Mouse (Mus musculus): ENCODE measurements around the gene Cep83. TPM values are rescaled to one million over a fixed set of nuclear protein-coding genes. Genes with fewer than 3 reads are reported as not detected.
A peak's percentile ranks its signal among the peaks of the same experiment; 100 is the strongest.

Cep83 gene
- total RNA-seq, 1 experiment = 24.5 TPM

GRCm38 (mm10) chr10:94692163-94692562 lies 3.7 kb downstream of the Cep83 start:
- no peaks in the 10 kb centered on the region for H3K36me3 ChIP-seq (ENCODE audit: control insufficient read depth, insufficient read depth, low read length, poor library complexity, severe bottlenecking)
- TF ChIP-seq HCFC1 (IDR thresholded peaks at IDR 0.05; ENCODE audit: borderline replicate concordance, insufficient read depth, low read length) = no peak
- TF ChIP-seq MAFK (IDR thresholded peaks at IDR 0.05; ENCODE audit: insufficient read depth, low read depth, low read length) = peak; percentile 65; the same call in 1 of the 2 replicates
- TF ChIP-seq ZC3H11A (IDR thresholded peaks at IDR 0.05; ENCODE audit: borderline replicate concordance, low read depth, low read length) = no peak
- DNase-seq (ENCODE audit: low read depth, low spot score) = no peak
- H3K9me3 ChIP-seq (ENCODE audit: control insufficient read depth, insufficient read depth, low read depth, low read length) = no peaks in the 10 kb centered on the region
- no peak overlapping the region for H3K4me3 ChIP-seq (ENCODE audit: insufficient read depth in 1 of 2, low read depth in 1 of 2, low read length in 2 of 2, poor library complexity in 1 of 2, severe bottlenecking in 1 of 2)
- H3K27ac ChIP-seq (ENCODE audit: insufficient read depth, low read depth, low read length, poor library complexity, severe bottlenecking) = no peak overlapping the region
- no peak overlapping the region for H3K9ac ChIP-seq (ENCODE audit: insufficient read depth, low read depth, low read length, poor library complexity, severe bottlenecking)
- peaks cover 0 to 2% of the 10 kb centered on the region in 2 experiments; a peak in 1 of 4 replicates for H3K4me1 ChIP-seq (ENCODE audit: control insufficient read depth in 2 of 2, insufficient read depth in 2 of 2, low read length in 2 of 2, poor library complexity in 1 of 2)
- in situ Hi-C loops (cut with MboI; ENCODE audit: low sequenced_read_pairs in 2 of 2, unreplicated experiment in 2 of 2) = loop anchor here (25.0 kb wide), 2 partner anchors 270 to 770 kb away; no protein-coding TSS in a partner anchor

- no peak overlapping the region for H3K9ac ChIP-seq (ENCODE audit: insufficient read depth, low read depth, low read length, poor library complexity, severe bottlenecking)
- H3K9me3 ChIP-seq (ENCODE audit: control insufficient read depth, insufficient read depth, low read depth, low read length) = no peaks in the 10 kb centered on the region
- TF ChIP-seq HCFC1 (IDR thresholded peaks at IDR 0.05; ENCODE audit: borderline replicate concordance, insufficient read depth, low read length) (no peak), ZNF384 (IDR thresholded peaks at IDR 0.05; ENCODE audit: low read depth, low read length) (no peak), ZC3H11A (IDR thresholded peaks at IDR 0.05; ENCODE audit: borderline replicate concordance, low read depth, low read length) (no peak), MAFK (IDR thresholded peaks at IDR 0.05; ENCODE audit: insufficient read depth, low read depth, low read length) (no peak), CHD2 (IDR thresholded peaks at IDR 0.05; ENCODE audit: low read depth, low read length) (no peak)
- DNase-seq (ENCODE audit: low read depth, low spot score) = no peak
- peaks cover 0 to 3% of the 10 kb centered on the region in 2 experiments; a peak in 1 of 4 replicates for H3K4me1 ChIP-seq (ENCODE audit: control insufficient read depth in 2 of 2, insufficient read depth in 2 of 2, low read length in 2 of 2, poor library complexity in 1 of 2)
- H3K27ac ChIP-seq (ENCODE audit: insufficient read depth, low read depth, low read length, poor library complexity, severe bottlenecking) = no peak overlapping the region
- in situ Hi-C loops (cut with MboI; ENCODE audit: low sequenced_read_pairs in 2 of 2, unreplicated experiment in 2 of 2) = no loop called here
- no peak overlapping the region for H3K4me3 ChIP-seq (ENCODE audit: insufficient read depth in 1 of 2, low read depth in 1 of 2, low read length in 2 of 2, poor library complexity in 1 of 2, severe bottlenecking in 1 of 2)
- no peaks in the 10 kb centered on the region for H3K36me3 ChIP-seq (ENCODE audit: control insufficient read depth, insufficient read depth, low read length, poor library complexity, severe bottlenecking)
These were observed 17.3 kb downstream of the Cep83 start for GRCm38 (mm10) chr10:94705643-94706258.

GRCm38 (mm10) chr10:94706695-94707094 lies 18.2 kb downstream of the Cep83 start:
- no peak for DNase-seq (ENCODE audit: low read depth, low spot score)
- no peaks in the 10 kb centered on the region for H3K9me3 ChIP-seq (ENCODE audit: control insufficient read depth, insufficient read depth, low read depth, low read length)
- peak; percentile 91 for TF ChIP-seq MAFK (IDR thresholded peaks at IDR 0.05; ENCODE audit: insufficient read depth, low read depth, low read length)
- TF ChIP-seq HCFC1 (IDR thresholded peaks at IDR 0.05; ENCODE audit: borderline replicate concordance, insufficient read depth, low read length) = no peak
- TF ChIP-seq ZNF384 (IDR thresholded peaks at IDR 0.05; ENCODE audit: low read depth, low read length) = no peak
- TF ChIP-seq ZC3H11A (IDR thresholded peaks at IDR 0.05; ENCODE audit: borderline replicate concordance, low read depth, low read length) = no peak
- no peak for TF ChIP-seq CHD2 (IDR thresholded peaks at IDR 0.05; ENCODE audit: low read depth, low read length)
- no peak overlapping the region for H3K27ac ChIP-seq (ENCODE audit: insufficient read depth, low read depth, low read length, poor library complexity, severe bottlenecking)
- H3K9ac ChIP-seq (ENCODE audit: insufficient read depth, low read depth, low read length, poor library complexity, severe bottlenecking) = no peak overlapping the region
- H3K4me1 ChIP-seq (ENCODE audit: control insufficient read depth in 2 of 2, insufficient read depth in 2 of 2, low read length in 2 of 2, poor library complexity in 1 of 2) = peaks cover 0 to 3% of the 10 kb centered on the region in 2 experiments; a peak in 1 of 4 replicates
- H3K4me3 ChIP-seq (ENCODE audit: insufficient read depth in 1 of 2, low read depth in 1 of 2, low read length in 2 of 2, poor library complexity in 1 of 2, severe bottlenecking in 1 of 2) = no peak overlapping the region
- H3K36me3 ChIP-seq (ENCODE audit: control insufficient read depth, insufficient read depth, low read length, poor library complexity, severe bottlenecking) = no peaks in the 10 kb centered on the region
- in situ Hi-C loops (cut with MboI; ENCODE audit: low sequenced_read_pairs in 2 of 2, unreplicated experiment in 2 of 2) = no loop called here

- no peak for DNase-seq (ENCODE audit: low read depth, low spot score)
- Histone ChIP-seq H3K4me1 (ENCODE audit: control insufficient read depth in 2 of 2, insufficient read depth in 2 of 2, low read length in 2 of 2, poor library complexity in 1 of 2) (peaks cover 0 to 3% of the 10 kb centered on the region in 2 experiments; a peak in 1 of 4 replicates), H3K27ac (ENCODE audit: insufficient read depth, low read depth, low read length, poor library complexity, severe bottlenecking) (no peak overlapping the region), H3K9me3 (ENCODE audit: control insufficient read depth, insufficient read depth, low read depth, low read length) (no peaks in the 10 kb centered on the region), H3K4me3 (ENCODE audit: insufficient read depth in 1 of 2, low read depth in 1 of 2, low read length in 2 of 2, poor library complexity in 1 of 2, severe bottlenecking in 1 of 2) (no peak overlapping the region), H3K36me3 (ENCODE audit: control insufficient read depth, insufficient read depth, low read length, poor library complexity, severe bottlenecking) (no peaks in the 10 kb centered on the region), H3K9ac (ENCODE audit: insufficient read depth, low read depth, low read length, poor library complexity, severe bottlenecking) (no peak overlapping the region)
- in situ Hi-C loops (cut with MboI; ENCODE audit: low sequenced_read_pairs in 2 of 2, unreplicated experiment in 2 of 2) = no loop called here
- TF ChIP-seq CHD2 (IDR thresholded peaks at IDR 0.05; ENCODE audit: low read depth, low read length) (no peak), MAFK (IDR thresholded peaks at IDR 0.05; ENCODE audit: insufficient read depth, low read depth, low read length) (no peak), ZNF384 (IDR thresholded peaks at IDR 0.05; ENCODE audit: low read depth, low read length) (no peak), HCFC1 (IDR thresholded peaks at IDR 0.05; ENCODE audit: borderline replicate concordance, insufficient read depth, low read length) (no peak), ZC3H11A (IDR thresholded peaks at IDR 0.05; ENCODE audit: borderline replicate concordance, low read depth, low read length) (no peak)
These were observed 21.3 kb downstream of the Cep83 start for GRCm38 (mm10) chr10:94709622-94710319.
